Mouse (Mus musculus) thymus, postnatal 14 days (tissue): Measurements from ENCODE around the gene Zfp74.

Experiments used
- DNase-seq: peaks from one replicate; pipeline ENCODE4 v3.0.0; 2021

Zfp74 gene

DNA sequence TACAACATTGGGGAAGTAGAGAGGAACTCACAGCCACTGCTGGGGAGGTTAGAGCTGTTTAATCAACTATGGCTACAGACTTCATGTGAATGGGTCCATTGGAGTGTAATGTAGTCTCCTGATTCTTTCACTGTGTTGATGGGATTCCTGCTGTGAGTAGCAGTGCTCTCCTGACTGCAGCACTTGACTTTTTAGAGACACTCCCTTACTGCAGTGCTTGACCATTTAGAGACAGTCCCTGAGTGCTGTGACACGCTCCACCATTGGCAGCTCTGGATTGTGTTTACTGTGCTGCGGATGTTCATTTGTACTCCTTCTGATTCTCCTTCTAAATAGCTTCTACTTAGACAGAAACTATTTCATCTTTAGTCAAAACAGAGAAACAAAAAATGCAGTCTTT lies 11.1 kb downstream of the Zfp74 start:
- DNase-seq, result no peak

DNA sequence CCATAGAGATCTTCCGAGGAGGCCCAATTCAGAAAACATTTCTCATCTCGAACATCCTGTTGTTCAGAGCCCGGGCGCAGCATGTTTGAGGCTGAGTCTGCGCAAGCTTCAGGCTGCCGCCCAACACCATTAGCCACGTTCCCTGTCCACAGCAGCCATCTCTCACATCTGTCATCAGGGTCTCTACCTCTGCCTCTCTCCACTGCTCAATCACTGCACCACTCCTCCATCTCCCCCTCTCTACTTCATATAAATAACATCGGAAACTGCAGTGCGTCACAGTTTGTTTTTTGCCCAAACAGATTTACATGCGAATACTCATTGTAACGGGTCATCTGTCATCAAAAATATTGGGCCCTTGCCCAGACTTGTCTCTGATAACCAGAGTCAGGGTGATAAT lies 12.9 kb downstream of the Zfp74 start:
- no peak for DNase-seq

DNA sequence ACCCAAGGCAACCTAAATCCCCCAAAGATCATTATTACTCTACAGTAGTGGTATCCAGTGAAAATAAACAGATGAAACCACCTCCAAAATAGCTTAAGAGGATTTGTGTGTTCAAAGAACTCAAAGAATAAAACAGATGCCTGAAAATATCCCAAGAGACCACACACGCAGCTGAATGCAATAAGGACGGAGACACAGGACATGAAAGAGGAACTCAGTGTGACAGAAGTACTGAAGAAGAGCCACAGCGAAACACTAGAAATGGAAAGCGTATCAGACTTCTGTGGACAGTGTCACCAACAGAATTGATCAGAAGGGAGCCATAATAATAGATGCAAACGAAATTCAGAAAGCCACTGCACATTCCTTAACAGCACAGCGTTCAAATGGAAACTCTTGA lies 15.0 kb downstream of the Zfp74 start:
- DNase-seq, result no peak

DNA sequence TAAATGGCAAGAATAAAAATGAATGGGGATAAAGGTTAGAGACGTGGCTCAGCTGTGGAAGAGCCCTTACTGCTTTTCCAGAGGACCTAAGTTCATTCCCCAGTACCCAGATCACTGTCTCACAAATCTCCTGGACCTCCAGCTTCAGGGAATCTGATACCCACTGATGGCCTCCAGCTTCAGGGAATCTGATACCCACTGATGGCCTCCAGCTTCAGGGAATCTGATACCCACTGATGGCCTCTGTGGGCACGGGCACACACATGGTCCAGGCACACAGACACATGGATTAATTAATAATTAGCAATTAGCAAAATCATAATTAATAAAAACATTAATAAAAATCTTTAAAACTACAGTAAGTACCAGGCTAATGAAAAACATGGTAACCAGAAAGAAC lies 31.1 kb downstream of the Zfp74 start:
- DNase-seq, result no peak

DNA sequence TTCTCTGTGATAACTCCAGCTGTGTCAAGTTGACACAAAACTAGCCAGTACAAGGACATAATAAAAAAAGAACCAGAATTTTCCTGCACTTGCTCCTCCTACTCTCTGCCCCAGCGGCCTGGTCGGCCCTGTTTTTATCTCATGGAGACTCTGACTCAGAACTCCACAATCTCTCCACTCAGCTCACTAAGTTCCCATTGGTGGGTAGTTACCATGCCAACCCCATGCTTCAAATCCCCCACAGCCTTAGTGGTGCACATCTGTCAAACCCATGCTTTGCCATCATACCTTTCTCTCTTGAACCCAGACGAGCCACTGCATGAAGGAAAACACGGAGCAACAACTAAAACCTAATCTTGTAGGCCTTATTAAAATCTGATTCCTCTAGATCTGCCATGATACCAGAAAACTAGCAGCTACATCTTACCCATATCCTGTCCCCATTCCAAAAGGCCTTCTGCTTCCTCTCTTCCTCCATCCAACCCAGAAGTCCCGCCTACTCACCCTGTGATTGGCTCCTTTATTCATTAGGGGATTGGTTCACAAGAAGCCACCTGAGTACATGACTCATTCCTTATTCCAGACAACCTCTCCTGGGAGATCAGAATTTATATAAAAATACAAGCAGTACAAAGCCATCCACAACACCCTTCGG lies 32.3 kb downstream of the Zfp74 start:
- DNase-seq, result no peak

DNA sequence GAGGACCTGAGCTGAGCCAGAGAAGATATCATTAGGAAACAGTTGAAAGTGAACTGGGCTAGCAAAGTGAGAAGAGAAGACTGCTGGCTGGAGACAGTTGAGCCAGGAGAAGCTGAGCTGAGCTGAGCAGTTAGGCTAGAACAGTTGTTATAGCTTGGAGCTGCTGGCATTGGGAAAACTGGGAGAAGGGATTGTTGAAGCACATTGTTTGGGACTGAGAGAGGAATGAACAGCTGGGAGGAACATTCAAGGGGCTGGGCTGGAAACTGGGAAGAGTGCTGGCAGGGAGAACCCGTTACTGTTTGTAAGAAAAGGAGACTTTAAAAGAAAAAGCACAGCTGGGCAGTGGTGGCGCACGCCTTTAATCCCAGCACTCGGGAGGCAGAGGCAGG lies 35.8 kb downstream of the Zfp74 start:
- no peak for DNase-seq

DNA sequence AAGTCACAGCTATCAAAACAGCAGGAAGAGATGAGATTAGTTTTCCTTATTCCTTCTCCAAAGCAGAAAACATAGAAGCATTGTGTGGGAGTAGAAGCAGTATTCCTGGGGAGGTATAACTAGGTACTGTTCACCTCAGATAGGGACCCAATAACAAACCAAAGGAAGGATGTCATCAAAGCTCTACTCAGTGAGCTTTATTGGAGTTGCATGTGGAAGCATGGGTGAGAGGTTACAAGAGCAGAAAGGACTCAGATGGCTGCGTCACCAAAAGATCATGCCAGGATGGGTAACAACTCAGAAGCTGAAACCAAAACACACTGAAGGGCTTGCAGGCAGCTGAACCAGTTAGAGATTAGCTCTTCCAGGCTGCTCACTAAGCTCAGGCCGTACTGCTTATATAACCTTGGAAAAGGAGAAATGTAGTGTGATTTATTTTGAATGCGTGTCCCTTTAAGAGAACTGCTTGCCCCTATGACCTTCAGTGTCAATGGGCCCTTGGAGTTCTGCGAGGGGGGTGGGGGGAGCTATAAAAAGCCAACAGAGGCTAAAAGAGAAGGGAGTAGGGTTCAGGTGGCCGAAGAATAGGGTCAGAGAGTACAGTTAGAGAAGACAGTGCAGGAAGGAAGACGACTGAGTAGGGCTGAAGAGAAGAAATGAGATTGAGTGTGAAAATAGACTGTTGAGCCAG lies 36.4 kb downstream of the Zfp74 start:
- no peak for DNase-seq

DNA sequence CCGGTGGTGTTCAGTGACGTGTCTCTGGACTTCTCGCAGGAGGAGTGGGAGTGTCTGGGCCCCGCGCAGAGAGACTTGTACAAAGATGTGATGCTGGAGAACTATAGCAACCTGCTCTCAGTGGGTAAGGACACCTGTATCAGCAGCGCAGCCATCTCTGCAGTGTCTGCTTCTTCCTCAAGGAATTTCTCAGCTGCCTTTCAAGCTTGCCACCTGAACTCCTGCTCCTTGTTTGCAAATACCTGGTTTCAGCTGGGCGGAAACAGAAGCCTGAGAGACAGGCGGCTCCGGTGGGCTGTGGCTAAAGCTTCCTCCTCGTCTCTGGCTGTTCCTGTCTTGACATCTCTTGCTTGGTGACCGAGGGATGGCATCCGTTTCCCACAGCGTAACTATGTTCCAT lies 41.7 kb downstream of the Zfp74 start:
- DNase-seq, result no peak

DNA sequence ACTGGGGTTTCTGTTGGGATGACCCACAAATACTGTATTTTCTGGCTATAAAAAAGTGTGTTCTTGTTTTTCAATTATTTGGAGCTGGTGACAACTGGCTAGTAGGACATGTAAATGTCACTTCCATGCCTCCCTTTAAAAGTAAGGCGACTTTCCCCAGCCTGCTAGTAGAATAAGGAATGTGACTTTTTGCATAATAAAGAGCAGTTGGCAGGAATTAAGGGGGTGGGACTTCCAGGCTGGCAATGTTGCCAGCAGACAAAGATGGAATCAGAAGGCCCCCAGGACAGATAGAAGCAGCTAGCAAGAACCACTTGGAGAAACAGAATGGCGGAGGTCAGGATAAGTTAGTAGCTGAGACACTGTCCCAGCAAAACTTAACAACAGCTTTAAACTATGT lies 43.6 kb downstream of the Zfp74 start:
- DNase-seq, result no peak

DNA sequence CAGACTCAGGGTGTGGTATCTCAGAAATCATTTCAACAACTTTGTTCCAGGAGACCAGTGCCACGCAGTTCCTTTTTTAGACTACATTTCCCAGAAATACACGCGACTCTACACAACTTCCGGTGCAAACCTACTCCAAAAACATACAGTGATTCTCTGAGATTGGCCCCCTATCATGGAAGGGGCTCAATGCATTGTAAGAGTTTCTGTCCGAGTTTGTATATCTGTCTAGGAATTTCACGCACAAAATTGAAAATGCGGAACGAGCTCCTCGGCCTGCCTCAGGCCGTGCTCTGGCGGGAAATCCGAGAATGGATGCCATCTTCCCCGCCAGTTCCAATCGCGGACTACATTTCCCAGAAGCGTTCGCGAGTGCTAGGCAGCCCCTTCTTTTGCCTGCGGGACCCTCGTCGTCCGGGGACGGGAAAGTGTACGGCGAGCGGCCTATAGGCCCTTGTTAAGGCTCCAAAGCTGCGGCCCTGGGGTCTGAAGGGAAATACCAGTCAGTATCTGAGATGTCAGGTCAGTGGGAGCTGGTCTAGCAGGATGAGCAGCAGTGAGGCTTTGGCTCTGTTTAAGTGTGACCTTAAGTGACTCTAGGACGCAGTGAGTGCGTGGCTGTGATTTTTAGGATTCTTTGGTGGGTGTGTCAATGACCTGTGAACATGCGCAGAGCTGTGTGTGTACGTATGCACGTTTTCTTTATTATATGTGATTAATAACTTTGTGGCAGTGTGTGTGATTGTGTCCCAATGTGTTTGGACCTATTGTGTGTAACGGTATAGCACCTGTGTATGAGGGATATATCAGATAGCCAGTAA lies 45.5 kb downstream of the Zfp74 start, which contains the start of gene Zfp383:
TSS of gene Zfp383 (plus strand) at position 94 of the 821 bp plus-strand sequence.
- peak; percentile 84 for DNase-seq

DNA sequence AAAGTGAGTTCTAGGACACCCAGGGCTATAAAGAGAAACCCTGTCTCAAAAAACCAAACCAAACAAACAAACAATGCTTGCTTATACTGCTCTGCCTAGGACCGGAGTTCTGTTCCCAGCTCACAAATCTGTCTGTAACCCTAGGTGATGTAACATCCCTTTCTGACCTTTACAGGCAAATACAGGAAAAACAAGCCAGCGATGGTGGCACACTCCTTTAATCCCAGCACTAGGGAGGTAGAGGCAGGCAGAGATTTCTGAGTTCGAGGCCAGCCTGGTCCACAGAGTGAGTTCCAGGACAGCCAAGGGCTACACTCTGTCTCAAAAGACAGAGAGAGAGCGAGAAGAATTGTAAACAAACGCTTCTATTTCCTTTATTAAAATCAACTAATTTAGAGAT lies 46.7 kb downstream of the Zfp74 start:
- no peak for DNase-seq

DNA sequence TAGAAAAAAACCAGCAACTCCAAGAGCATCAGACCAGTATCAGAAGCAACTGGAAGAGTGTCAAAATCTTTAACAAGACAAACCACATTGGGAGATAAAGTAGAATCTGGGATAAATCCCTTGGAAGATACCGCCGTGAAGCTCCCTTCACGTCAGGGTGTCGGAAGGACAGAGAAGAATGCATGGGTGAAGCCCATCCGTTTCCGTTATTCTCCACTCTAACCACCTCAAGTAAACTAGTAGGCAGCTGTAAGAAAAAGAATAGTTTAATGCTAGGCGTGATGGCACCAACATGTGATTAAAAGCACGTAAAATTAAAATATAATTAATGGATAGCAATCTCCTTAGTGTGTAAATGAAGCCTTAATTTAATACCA lies 47.2 kb downstream of the Zfp74 start:
- DNase-seq, result peak; percentile 8

DNA sequence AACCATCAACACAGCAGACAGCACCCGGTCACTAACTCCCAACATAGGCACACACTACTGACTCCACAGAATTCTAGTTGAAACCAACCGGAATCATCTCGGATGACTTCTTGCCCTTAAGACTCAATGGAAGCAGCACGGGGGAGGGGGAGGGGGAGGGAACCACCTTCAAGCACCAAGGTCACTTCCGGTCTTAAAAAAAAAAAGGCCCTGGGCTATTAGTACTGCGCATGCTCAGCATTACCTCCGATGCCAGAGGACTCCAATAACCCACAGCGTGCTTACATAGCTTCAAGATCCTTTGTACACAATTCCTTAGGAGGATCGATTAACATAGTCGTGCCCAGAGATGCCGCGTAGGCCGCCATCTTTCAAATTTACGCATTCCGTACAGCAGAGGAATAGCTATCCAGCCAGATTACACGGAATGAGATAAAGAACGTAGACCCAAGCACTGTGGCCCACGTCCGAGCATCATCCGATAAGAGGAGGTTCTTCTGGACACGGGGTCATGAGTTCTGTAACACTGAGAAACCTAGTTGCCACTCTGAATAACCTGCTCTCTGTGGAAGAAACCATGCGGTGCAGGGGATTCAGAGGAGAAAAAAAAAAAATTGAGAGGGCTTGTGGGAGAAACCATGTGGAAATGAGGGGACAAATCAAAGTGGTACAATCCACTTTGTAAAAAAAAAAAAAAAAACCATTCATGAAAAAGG lies 47.8 kb downstream of the Zfp74 start, which contains the start of gene Zfp27:
TSS of gene Zfp27 (minus strand) at position 607 of the 716 bp plus-strand sequence.
- peak; percentile 62 for DNase-seq

DNA sequence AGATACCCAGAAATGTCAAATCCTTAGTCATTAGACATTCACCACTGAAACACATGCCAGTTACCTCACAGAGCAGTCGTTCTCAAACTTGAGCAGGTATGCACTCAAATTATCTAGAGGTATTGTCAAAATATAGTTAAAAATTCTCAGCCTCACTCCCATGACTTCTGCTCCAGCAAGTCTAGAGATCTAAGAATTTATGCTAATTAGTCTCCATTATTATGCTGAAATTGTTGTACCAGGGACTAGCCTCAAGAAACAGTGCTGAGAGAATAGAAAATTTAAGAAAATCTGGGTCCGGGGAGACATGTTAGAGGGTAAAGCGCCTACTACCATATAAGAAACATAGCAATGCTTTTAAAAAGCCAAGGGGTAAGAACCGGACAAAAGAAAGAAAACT lies 49.8 kb downstream of the Zfp74 start:
- no peak for DNase-seq

DNA sequence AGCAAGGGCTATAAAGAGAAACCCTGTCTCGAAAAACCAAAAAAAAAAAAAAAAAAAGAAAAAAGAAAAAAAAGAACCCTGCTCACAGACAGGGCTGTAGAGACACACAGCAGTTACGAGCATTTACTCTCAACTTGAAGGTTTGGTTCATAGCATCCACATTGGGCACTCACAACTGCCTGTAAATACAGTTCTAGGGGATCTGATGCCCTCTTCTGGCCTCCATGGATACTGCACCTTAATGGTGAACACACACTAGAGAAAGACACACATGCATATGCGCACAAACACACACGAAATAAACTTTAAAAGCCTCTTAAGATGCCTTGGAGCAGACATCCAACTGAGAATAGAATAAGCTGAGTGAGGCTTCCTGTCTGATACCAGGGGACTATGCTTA lies 55.5 kb downstream of the Zfp74 start:
- no peak for DNase-seq

DNA sequence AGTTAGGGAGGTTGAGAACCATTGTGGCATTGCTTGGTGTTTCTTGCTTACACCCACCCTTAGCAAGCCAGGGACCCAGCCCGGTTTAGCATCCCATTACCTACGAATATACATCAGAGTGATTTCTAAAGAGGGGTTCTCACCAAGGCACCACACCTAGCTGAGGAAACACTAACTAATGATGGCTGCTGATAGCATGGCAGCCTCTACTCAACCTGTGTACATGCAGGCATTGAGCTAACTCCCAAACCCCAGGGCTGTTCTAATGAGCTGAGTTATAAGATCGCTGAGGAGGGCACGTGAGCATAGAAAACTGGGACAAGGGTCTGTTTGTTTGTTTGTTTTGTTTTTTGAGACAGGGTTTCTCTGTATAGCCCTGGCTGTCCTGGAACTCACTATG lies 61.1 kb downstream of the Zfp74 start:
- no peak for DNase-seq

DNA sequence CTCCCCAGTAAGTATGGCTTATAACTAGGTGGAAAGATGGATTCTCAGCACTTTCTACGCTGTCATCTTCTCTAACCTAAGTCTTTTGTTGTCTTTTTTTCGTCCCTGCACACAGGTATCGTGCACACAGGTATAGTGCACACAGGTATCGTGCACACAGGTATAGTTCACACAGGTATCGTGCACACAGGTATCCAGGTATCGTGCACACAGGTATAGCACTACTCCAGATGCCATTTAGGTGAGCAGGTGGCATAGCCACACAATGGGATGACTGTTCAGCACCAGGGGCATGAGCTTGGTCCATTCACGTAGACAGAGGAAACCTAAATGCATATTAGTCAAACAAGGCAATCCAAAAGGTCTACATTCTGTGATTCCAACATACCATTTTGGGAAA lies 63.4 kb downstream of the Zfp74 start:
- no peak for DNase-seq

DNA sequence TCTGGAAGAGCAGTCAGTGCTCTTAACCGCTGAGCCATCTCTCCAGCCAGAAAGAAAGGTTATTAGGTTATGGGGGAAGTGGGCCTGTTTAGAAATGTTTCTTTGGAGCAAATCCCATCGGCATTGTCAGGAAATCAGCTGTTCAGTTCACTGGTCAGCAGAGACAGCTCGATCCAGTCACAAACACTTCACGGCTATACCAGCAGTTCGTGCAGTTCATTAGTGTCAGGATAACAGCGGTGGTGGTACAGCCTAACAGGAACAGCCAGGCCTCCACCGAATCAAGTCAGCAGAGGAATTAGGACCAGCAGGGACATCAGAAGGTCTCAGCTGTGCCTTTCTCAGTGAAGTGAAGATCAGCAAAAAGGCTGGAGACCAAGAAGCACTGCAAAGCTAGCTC lies 73.0 kb downstream of the Zfp74 start:
- no peak for DNase-seq
